Mouse (Mus musculus): ENCODE measurements at regions not wholly inside any gene's neighbourhood (a gene's known extent, or its start where the extent isn't known, plus 50 kb on each side); places are given as distances from the start of the nearest gene placed in this dataset.

- TF ChIP-seq CTCF (IDR thresholded peaks at IDR 0.05; ENCODE audit: low read depth) (no peak), EP300 (IDR thresholded peaks at IDR 0.05; ENCODE audit: low read depth) (no peak)
These were observed 370.1 kb upstream of the Ubash3b start for GRCm38 (mm10) chr9:41531596-41531995.
